Mouse (Mus musculus): ENCODE measurements around the gene Olfr987. TPM values are rescaled to one million over a fixed set of nuclear protein-coding genes. Genes with fewer than 3 reads are reported as not detected.

Olfr987 gene
- not detected for polyA plus RNA-seq (2014; fragmentation: Illumina TruSeq; extraction: RNeasy Lipid Tissue Mini Kit (QIAGEN cat#74804); ENCODE audit: low read depth, low replicate concordance)

DNA sequence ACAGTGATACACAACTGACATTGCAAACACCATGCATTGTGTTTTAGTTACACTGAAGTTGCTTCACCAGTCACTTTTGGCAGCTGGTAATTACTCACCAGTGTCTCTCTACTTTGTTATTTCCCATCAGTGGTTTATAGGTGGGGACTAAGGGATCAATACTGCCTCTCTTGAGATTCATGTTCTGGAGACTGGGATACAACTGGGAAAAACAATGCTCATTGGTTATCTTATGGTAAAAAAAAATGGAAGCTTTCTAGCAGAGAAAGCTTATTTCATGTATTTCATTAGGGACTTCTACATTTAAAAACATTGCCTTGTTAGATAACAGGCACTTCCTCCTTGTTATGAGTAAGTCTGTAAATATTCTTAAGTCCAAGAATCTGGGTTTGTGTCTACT lies at the start of gene Olfr987:
Olfr987 (minus strand) TSS at position 101 of the 400 bp plus-strand sequence.

DNA sequence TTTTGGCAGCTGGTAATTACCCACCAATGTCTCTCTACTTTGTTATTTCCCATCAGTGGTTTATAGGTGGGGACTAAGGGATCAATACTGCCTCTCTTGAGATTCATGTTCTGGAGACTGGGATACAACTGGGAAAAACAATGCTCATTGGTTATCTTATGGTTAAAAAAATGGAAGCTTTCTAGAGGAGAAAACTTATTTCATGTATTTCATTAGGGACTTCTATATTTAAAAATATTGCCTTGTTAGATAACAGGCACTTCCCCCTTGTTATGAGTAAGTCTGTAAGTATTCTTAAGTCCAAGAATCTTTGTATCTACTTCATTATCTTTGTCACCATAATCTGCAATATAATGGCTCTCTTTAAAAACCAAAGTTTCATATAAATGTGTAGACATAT lies 24.0 kb upstream of the Olfr987 start, which contains the start of gene Olfr988:
Olfr988 (minus strand) TSS at position 101 of the 400 bp plus-strand sequence.

Other genes with a start within 250 kb of the Olfr987 start
- gene Aplnr, start 203.1 kb downstream of the Olfr987 start, polyA plus RNA-seq (2014; fragmentation: Illumina TruSeq; extraction: RNeasy Lipid Tissue Mini Kit (QIAGEN cat#74804); ENCODE audit: low read depth, low replicate concordance), result not detected
- not detected for gene Lrrc55, start 142.1 kb downstream of the Olfr987 start, polyA plus RNA-seq (2014; fragmentation: Illumina TruSeq; extraction: RNeasy Lipid Tissue Mini Kit (QIAGEN cat#74804); ENCODE audit: low read depth, low replicate concordance)
- gene Olfr988, start 23.9 kb upstream of the Olfr987 start, polyA plus RNA-seq (2014; fragmentation: Illumina TruSeq; extraction: RNeasy Lipid Tissue Mini Kit (QIAGEN cat#74804); ENCODE audit: low read depth, low replicate concordance), result not detected
- gene Olfr992, start 70.2 kb upstream of the Olfr987 start, polyA plus RNA-seq (2014; fragmentation: Illumina TruSeq; extraction: RNeasy Lipid Tissue Mini Kit (QIAGEN cat#74804); ENCODE audit: low read depth, low replicate concordance), result not detected
- gene Olfr993, start 75.6 kb upstream of the Olfr987 start, polyA plus RNA-seq (2014; fragmentation: Illumina TruSeq; extraction: RNeasy Lipid Tissue Mini Kit (QIAGEN cat#74804); ENCODE audit: low read depth, low replicate concordance), result not detected
- gene Olfr994, start 97.1 kb upstream of the Olfr987 start, polyA plus RNA-seq (2014; fragmentation: Illumina TruSeq; extraction: RNeasy Lipid Tissue Mini Kit (QIAGEN cat#74804); ENCODE audit: low read depth, low replicate concordance), result not detected
- gene Olfr995, start 104.3 kb upstream of the Olfr987 start, polyA plus RNA-seq (2014; fragmentation: Illumina TruSeq; extraction: RNeasy Lipid Tissue Mini Kit (QIAGEN cat#74804); ENCODE audit: low read depth, low replicate concordance), result not detected
- not detected for gene 4833423E24Rik, start 179.7 kb upstream of the Olfr987 start, polyA plus RNA-seq (2014; fragmentation: Illumina TruSeq; extraction: RNeasy Lipid Tissue Mini Kit (QIAGEN cat#74804); ENCODE audit: low read depth, low replicate concordance)
- gene Olfr996, start 239.9 kb upstream of the Olfr987 start, polyA plus RNA-seq (2014; fragmentation: Illumina TruSeq; extraction: RNeasy Lipid Tissue Mini Kit (QIAGEN cat#74804); ENCODE audit: low read depth, low replicate concordance), result not detected
- gene Olfr998, start 249.6 kb upstream of the Olfr987 start, polyA plus RNA-seq (2014; fragmentation: Illumina TruSeq; extraction: RNeasy Lipid Tissue Mini Kit (QIAGEN cat#74804); ENCODE audit: low read depth, low replicate concordance), result not detected

All from liver, adult 10 weeks (tissue).